In the genomic region with DNA sequence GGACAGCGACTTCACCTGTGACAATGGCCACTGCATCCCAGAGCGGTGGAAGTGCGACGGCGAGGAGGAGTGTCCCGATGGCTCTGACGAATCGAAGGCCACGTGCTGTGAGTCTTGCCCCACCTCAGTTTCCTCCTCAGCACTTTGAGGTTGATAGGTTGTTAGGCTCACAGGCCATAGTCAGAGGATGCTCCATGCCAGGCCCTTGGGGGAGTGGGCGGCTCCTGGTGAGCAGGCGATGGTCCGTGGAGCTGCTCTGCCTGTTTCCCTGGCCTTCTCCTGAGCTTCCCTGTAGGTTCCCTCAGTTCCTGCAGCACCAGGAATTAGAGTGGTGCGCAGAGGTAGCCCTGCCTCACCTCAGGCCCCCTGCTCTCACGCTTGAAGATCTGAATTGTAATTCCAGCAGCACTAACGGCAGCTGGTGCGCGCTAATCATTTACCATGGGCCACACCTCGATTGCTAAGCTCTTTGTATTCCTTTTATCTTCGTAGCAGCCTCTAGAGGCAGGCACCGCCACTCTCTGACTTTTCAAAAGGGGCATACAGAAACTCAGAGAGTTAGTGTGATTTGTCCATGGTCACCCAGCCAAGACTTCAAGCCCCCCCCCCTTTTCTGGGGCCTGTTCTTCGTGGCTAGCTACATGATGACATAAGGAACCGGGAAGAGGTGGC, we compare ENCODE assay signal across 10 mouse cellular contexts. TPM values are rescaled to one million over a fixed set of nuclear protein-coding genes. Genes with fewer than 3 reads are reported as not detected.
DNase-seq lines count a peak whose midpoint lies in the region; ATAC-seq lines count a peak whose summit lies in the region.
"Had no signal": no experiment of that assay in that cellular context is flagged by ENCODE, and none has a peak within 500 bp of the region (broad histone marks: within the 10 kb centered on the region; RNA-seq: fewer than 3 reads in every experiment).

No protein-coding gene starts in this region.

- no peak overlapping the region for H3K4me3 ChIP-seq in lung, embryonic 16.5 days (ENCODE audit: low read length)
- H3K4me3 ChIP-seq in forebrain, embryonic 16.5 days (replicated peaks; ENCODE audit: low read length), result no peak overlapping the region
- H3K4me3 ChIP-seq in midbrain, embryonic 10.5 days, result peak overlapping the region; percentile 31; the same call in 1 of the 2 replicates

- peaks cover 5% of the 10 kb centered on the region; the same call in 1 of the 2 replicates for H3K4me1 ChIP-seq in lung, embryonic 16.5 days (replicated peaks; ENCODE audit: control insufficient read depth, insufficient read depth, low read length)
- H3K4me1 ChIP-seq in forebrain, embryonic 16.5 days (replicated peaks; ENCODE audit: control insufficient read depth, insufficient read depth, low read length), result peaks cover 94% of the 10 kb centered on the region
- H3K4me1 ChIP-seq in midbrain, embryonic 10.5 days, result peaks cover 86% of the 10 kb centered on the region

- peak; percentile 39; the same call in 1 of the 2 replicates for ATAC-seq in lung, embryonic 16.5 days (ENCODE audit: low read depth)
- ATAC-seq in forebrain, embryonic 16.5 days, result peak; percentile 15

- H3K27me3 ChIP-seq in lung, embryonic 16.5 days (ENCODE audit: control insufficient read depth, insufficient read depth, low read depth, low read length), result no peaks in the 10 kb centered on the region
- no peaks in the 10 kb centered on the region for H3K27me3 ChIP-seq in forebrain, embryonic 16.5 days (replicated peaks; ENCODE audit: control insufficient read depth, insufficient read depth, low read length)
- H3K27me3 ChIP-seq in midbrain, embryonic 10.5 days (ENCODE audit: low read depth, poor library complexity, severe bottlenecking), result peaks cover 20% of the 10 kb centered on the region

- no peak overlapping the region for H3K27ac ChIP-seq in lung, embryonic 16.5 days (ENCODE audit: low read length)
- H3K27ac ChIP-seq in forebrain, embryonic 16.5 days (ENCODE audit: low read length), result peak overlapping the region; percentile 92
- H3K27ac ChIP-seq in midbrain, embryonic 10.5 days (replicated peaks), result peak overlapping the region; percentile 92

- DNase-seq in lung, adult 18-20 months, result no peak
- DNase-seq in midbrain, embryonic 10.5 days (ENCODE audit: low spot score), result peak; percentile 67
- DNase-seq in yolk sac, embryonic 10.5 days (ENCODE audit: low spot score), result peak; percentile 12
- no peak for DNase-seq in cerebellum, adult 18-20 months
- no peak for DNase-seq in layer of hippocampus, postnatal 36 days
- DNase-seq in layer of hippocampus, adult 9-11 months, result no peak
- DNase-seq: cerebellum, adult 11 months; lung, adult 2 months had no signal

- no peak overlapping the region for H3K9ac ChIP-seq in lung, embryonic 16.5 days (ENCODE audit: low read length)
- peak overlapping the region; percentile 52 for H3K9ac ChIP-seq in forebrain, embryonic 16.5 days (replicated peaks; ENCODE audit: low read depth, low read length)

- no peak overlapping the region for H3K4me2 ChIP-seq in lung, embryonic 16.5 days (ENCODE audit: low read depth, low read length)
- no peak overlapping the region for H3K4me2 ChIP-seq in forebrain, embryonic 16.5 days (ENCODE audit: low read length)

- WGBS in lung, embryonic 16.5 days, result 47% methylated on average over 22 of the region's 22 CpGs
- WGBS in forebrain, embryonic 16.5 days, result 37% methylated on average over 22 of the region's 22 CpGs
- 43% methylated on average over 22 of the region's 22 CpGs for WGBS in midbrain, embryonic 10.5 days

- H3K36me3 ChIP-seq in lung, embryonic 16.5 days (ENCODE audit: control insufficient read depth, insufficient read depth, low read length), result no peaks in the 10 kb centered on the region
- H3K36me3 ChIP-seq in forebrain, embryonic 16.5 days (ENCODE audit: control insufficient read depth, insufficient read depth), result no peaks in the 10 kb centered on the region
- peaks cover 15% of the 10 kb centered on the region for H3K36me3 ChIP-seq in midbrain, embryonic 10.5 days

- no peaks in the 10 kb centered on the region for H3K9me3 ChIP-seq in lung, embryonic 16.5 days (ENCODE audit: control insufficient read depth, low read length)
- H3K9me3 ChIP-seq in forebrain, embryonic 16.5 days (ENCODE audit: control insufficient read depth, low read length), result no peaks in the 10 kb centered on the region
- H3K9me3 ChIP-seq in midbrain, embryonic 10.5 days (replicated peaks), result no peaks in the 10 kb centered on the region

RNA-seq across cellular contexts. Expression of a gene that starts 32.7 kb away (rescaled TPM):
- 0.26 and 0.40 TPM in 2 replicates for polyA plus RNA-seq in lung, embryonic 16.5 days (2015; fragmentation: Nextera tagmentation; extraction: Ambion mirVana)
- 70.4 and 71.8 TPM in 2 replicates for polyA plus RNA-seq in forebrain, embryonic 16.5 days (2015; fragmentation: Nextera tagmentation; extraction: Ambion mirVana)
- polyA plus RNA-seq in midbrain, embryonic 10.5 days (2016; fragmentation: Nextera tagmentation; extraction: Ambion mirVana), result 10.4 and 15.0 TPM in 2 replicates
- total RNA-seq in layer of hippocampus, postnatal 36 days (2021), result 10 to 100 TPM; 91.7 to 95.3 TPM

RNA-seq across cellular contexts. Expression of a gene that starts 44.8 kb away (rescaled TPM):
- 176 and 181 TPM in 2 replicates for polyA plus RNA-seq in lung, embryonic 16.5 days (2015; fragmentation: Nextera tagmentation; extraction: Ambion mirVana)
- 118 and 122 TPM in 2 replicates for polyA plus RNA-seq in forebrain, embryonic 16.5 days (2015; fragmentation: Nextera tagmentation; extraction: Ambion mirVana)
- 219 and 263 TPM in 2 replicates for polyA plus RNA-seq in midbrain, embryonic 10.5 days (2016; fragmentation: Nextera tagmentation; extraction: Ambion mirVana)
- 10 to 100 TPM; 39.2 to 47.4 TPM for total RNA-seq in layer of hippocampus, postnatal 36 days (2021)

RNA-seq across cellular contexts. Expression of a gene that starts 54.8 kb away (rescaled TPM):
- polyA plus RNA-seq in lung, embryonic 16.5 days (2015; fragmentation: Nextera tagmentation; extraction: Ambion mirVana), result 117 and 121 TPM in 2 replicates
- 99.3 and 99.9 TPM in 2 replicates for polyA plus RNA-seq in forebrain, embryonic 16.5 days (2015; fragmentation: Nextera tagmentation; extraction: Ambion mirVana)
- polyA plus RNA-seq in midbrain, embryonic 10.5 days (2016; fragmentation: Nextera tagmentation; extraction: Ambion mirVana), result 113 TPM in 2 replicates
- 10 to 100 TPM; 65.3 to 73.6 TPM for total RNA-seq in layer of hippocampus, postnatal 36 days (2021)

Comparison
In these comparisons a context has a peak if more than half of its experiments do, and no peak if none do; other contexts are left out.
1. DNase-seq: peak in midbrain, embryonic 10.5 days (single experiment) and yolk sac, embryonic 10.5 days (single experiment); none in lung, adult 18-20 months (0 of 2), cerebellum, adult 18-20 months (0 of 2), layer of hippocampus, postnatal 36 days (0 of 2) and layer of hippocampus, adult 9-11 months (single experiment).